Mouse (Mus musculus) thymus, postnatal 25 days (tissue): ENCODE measurements around the gene Olfr1259.
"Not testable (repeated sequence)": the region's sequence is repeated elsewhere in the genome, so short reads cannot be mapped to it uniquely, and the experiment has no call there.

Source experiments
- DNase-seq: peaks from one replicate; pipeline ENCODE4 v3.0.0; 2022

The Olfr1259 gene

DNA sequence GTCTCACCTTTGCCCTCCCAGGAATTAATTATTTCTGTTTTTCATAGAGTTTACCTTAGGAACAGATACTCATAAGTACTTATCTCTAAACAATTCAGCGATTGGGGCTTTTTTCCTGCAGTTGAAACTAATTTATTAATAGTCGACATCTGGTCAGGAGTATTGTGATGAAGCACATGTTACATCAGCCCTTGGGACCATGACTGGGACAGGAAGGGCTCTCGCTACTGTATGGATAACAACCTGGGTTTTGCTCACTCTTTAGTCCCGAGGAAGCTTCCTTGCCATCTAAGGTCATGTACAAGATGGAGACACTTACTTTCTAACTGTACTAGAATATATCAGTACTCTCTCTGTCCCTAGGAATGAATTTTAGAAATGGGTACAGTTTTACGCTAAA lies at the start of gene Olfr1259:
Gene Olfr1259 (minus strand): TSS at position 101 of the 400 bp plus-strand sequence.
- no peak for DNase-seq

DNA sequence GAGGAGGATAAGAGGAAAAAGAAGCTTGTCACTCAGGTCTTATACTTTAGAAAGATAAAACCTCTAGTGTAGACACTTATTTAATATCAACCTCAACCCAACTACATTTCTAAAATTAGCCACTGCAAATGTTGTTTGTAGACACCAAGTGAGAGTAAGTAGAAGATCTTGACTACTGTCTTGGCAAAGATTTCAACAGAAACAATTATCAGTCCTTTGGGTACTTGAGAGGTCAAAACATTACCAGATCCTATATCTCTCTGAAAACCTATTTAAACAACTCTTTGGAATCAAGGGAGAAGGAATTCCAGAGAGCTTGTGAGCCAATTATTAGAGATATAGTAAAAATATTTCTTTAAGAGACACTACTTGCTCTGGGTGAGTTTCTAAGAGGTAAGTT lies 42.5 kb upstream of the Olfr1259 start, which contains the start of gene Olfr1261:
Gene Olfr1261 (plus strand): TSS at position 301 of the 400 bp plus-strand sequence.
- DNase-seq = no peak

GRCm38 (mm10) chr2:89977709-89978108 lies 29.2 kb upstream of the Olfr1259 start:
- no peak for DNase-seq

GRCm38 (mm10) chr2:89974184-89974583 lies 25.7 kb upstream of the Olfr1259 start, which contains the start of gene Olfr1260:
Gene Olfr1260 (plus strand): TSS chr2:89974340.
- DNase-seq = no peak

- DNase-seq = no peak
Observed at GRCm38 (mm10) chr2:89927009-89927408, 21.5 kb downstream of the Olfr1259 start, which contains the start of gene Olfr1258. Gene Olfr1258 (plus strand): TSS chr2:89927309.

DNA sequence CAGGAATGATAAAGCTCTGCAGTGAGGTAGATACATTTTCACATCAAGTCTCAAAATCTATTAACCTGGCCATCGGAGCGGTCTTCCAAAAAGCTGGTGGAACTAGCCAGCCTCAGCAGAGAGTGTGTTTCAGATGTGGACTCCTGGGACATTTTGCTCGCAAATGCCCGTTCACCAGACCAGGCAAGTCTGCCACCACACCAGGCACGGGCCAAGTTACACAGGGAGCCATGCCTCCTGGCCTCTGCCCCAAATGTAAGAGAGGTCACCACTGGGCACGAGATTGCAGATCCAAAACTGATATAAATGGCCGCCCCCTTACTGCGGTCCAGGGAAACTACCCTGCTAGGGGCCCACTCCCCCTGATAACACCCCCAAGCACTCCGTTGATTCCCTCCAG lies 35.8 kb downstream of the Olfr1259 start:
- not testable (repeated sequence) for DNase-seq
